Mouse (Mus musculus): ENCODE results near the gene Pld4.

Gene Pld4

GRCm38 (mm10) chr12:112760154-112760926, at the start of gene Pld4:
Gene Pld4 (plus strand): TSS chr12:112760655.
- in situ Hi-C loops (cut with MboI; ENCODE audit: low sequenced_read_pairs), result no loop called here

DNA sequence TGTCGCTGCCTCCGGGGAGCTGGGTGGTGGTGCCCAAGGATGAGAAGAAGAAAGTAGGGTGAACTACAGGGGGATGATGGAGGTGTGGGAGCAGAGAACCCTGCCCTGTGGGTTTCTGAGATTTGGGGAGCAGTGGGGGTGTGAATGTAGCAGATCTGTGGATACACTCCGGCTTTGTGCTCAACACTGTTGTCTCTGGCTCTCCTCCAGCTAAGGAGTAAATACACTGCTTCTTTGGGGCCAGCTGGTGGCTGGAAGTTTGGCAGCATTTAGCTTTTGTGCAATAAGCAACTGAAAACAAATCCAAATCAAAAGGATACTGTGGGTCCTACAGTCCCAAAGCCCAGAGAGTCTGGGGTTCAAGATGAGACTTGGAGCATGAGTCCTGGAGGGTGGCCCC, 46.5 kb upstream of the Pld4 start:
- in situ Hi-C loops (cut with MboI; ENCODE audit: low sequenced_read_pairs), result no loop called here

DNA sequence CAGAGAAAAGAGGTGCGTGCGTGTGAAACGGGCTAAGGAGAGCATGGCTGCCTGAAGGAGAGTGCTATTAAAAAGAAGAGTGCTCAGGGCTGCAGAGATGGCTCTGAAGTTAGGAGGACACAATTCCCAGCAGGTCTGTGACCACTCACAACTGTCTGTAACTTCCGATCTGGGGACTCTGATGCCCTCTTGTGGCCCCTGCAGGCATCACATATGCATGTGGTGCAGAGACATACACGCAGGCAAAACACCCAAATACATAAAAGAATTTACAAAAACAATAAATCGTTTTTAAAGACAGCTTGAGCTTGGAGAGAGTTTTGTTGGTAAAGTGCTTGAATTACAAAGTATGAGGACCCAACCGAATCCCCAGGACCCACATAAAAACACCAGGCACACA, 43.3 kb upstream of the Pld4 start:
- in situ Hi-C loops (cut with MboI; ENCODE audit: low sequenced_read_pairs), result no loop called here

GRCm38 (mm10) chr12:112718995-112719394, 41.5 kb upstream of the Pld4 start:
- in situ Hi-C loops (cut with MboI; ENCODE audit: low sequenced_read_pairs), result no loop called here

DNA sequence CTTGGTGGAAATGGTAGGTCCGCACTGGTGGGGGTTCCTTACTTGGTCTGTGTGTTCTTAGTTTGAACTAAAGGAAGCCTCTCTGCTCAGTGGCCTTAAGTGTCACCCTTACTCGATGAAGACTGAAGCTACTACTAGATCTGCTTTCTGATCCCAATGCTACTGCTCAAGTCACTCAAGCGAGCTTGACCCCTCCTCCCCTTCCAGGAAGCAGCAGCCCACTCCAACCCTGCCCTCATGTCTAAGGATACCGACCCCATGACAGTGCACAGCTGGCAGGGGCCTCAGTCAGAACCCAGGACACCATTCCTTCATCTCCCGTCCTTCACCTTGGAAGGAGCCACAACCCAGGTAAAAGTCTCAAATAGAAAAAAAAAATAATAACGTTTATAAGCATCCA, 40.2 kb upstream of the Pld4 start, which contains the start of gene Cep170b:
TSS of gene Cep170b (plus strand) at position 240 of the 400 bp plus-strand sequence.
- in situ Hi-C loops (cut with MboI; ENCODE audit: low sequenced_read_pairs), result no loop called here

GRCm38 (mm10) chr12:112720890-112721423, 39.5 kb upstream of the Pld4 start:
- in situ Hi-C loops (cut with MboI; ENCODE audit: low sequenced_read_pairs), result no loop called here

- in situ Hi-C loops (cut with MboI; ENCODE audit: low sequenced_read_pairs), result no loop called here
These were observed 38.8 kb upstream of the Pld4 start for GRCm38 (mm10) chr12:112721424-112722239.

DNA sequence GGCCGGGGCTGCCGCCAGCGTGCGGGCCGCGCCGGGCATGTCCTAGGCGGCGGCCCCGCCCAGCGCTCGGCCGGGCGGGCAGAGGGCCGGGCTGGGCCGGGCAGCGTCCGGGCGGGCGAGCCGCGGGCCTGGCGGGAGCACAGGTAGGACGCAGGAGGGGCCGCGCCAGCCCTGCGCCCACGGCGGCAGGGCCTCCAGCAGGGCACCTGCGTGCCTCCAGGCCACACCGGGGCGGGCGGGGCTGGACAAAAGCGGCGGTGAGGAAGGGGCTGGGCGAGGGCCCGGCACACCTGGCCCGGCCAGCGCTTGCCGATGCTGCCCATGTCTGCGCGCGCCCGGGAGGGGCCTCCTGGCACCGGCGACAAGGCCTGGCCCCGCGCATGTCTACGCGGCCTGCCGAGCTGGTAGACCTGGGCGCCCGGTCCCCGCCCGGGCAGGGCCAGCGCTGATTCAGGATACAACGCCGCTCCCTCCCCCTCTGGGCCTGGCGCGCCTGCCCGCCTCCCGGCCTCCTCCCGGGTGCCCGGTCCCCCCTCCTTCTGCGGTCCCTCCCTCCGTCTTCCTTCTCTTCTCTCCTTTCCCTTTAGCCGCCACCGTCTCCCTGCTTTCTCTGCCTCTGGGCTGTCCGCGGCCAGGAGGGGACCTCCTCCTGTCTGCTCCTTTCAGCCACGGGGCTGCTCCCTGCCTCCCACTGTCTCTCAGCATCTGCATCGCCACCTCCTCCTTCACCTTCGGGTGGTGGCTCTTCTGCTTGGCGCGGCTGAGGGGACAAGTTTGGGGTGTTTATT, 38.0 kb upstream of the Pld4 start:
- in situ Hi-C loops (cut with MboI; ENCODE audit: low sequenced_read_pairs), result no loop called here

DNA sequence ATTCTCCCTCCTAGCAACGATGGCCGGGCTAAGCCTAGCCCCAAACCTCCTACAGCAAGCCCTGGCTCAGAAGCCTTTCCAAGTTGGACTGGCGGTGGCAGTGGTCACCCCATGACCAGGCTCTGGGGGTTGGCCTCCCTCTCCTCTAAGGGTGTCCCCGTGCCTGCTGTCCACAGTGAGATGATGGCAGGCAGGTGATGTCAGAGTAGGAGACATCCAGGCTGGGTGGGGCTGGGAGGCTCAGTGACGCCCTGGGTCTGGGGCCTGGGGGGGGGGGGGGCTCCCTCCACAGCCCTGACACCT, 37.5 kb upstream of the Pld4 start:
- in situ Hi-C loops (cut with MboI; ENCODE audit: low sequenced_read_pairs), result no loop called here

GRCm38 (mm10) chr12:112723445-112723844, 37.0 kb upstream of the Pld4 start:
- in situ Hi-C loops (cut with MboI; ENCODE audit: low sequenced_read_pairs), result no loop called here

- in situ Hi-C loops (cut with MboI; ENCODE audit: low sequenced_read_pairs), result no loop called here
These were observed 36.2 kb upstream of the Pld4 start for GRCm38 (mm10) chr12:112724077-112724805.

- in situ Hi-C loops (cut with MboI; ENCODE audit: low sequenced_read_pairs), result no loop called here
These were observed 32.7 kb upstream of the Pld4 start for GRCm38 (mm10) chr12:112727801-112728200.

DNA sequence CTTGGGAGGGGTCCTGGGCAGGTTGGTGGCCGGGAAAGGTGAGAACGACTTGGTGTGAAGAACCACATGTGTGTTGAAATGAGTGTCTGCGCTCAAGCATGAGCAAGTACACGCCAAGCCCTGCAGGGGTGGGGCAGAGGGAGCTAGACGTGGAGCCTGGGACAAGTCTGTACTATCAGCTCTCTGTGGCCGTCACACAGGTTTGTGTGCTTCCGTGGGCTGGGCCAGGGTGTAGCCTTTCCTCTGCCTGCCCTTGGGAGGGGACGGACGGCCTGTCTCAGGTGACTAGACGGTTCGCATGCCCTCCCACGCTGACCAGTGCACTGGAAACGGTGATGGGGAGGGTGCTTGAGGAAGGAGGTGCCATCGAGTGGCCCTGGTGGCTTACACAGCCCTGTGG, 29.6 kb upstream of the Pld4 start:
- in situ Hi-C loops (cut with MboI; ENCODE audit: low sequenced_read_pairs), result no loop called here

GRCm38 (mm10) chr12:112732591-112732990, 27.9 kb upstream of the Pld4 start:
- in situ Hi-C loops (cut with MboI; ENCODE audit: low sequenced_read_pairs), result no loop called here

DNA sequence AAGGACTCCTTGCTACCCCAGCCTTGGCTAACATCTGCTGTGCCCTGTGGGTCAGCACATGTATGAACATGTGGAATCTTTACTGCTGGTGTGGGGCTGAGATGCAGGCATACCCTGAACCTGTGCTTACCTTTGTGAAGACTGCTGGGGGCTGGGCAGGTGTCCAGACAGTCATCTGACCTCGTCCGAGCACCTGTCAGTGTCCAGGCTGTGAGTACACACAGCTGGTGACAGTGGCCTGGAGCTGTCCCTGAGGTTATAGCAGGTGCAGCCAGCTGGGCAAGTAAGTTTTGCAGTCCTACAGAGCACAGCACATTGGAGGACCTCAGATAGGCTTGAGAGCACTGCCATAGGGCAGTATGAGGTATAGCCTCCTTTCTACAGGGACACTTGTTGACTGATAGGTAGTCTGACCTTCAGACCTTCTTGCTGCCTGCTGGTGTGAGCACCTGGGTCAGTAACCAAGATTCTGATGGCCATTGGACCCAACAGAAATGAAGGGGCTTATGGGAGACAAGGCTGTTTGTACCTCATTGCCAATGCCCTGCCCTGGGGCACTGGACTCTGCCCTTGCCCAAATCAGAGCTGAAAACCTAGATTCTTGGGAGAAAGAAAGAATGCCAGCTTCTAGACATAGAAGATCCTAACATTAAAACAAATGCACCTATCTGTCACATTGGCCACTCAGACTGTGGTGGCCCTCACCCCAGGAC, 26.2 kb upstream of the Pld4 start:
- in situ Hi-C loops (cut with MboI; ENCODE audit: low sequenced_read_pairs), result no loop called here

- in situ Hi-C loops (cut with MboI; ENCODE audit: low sequenced_read_pairs), result no loop called here
These were observed 25.4 kb upstream of the Pld4 start for GRCm38 (mm10) chr12:112734881-112735655.

DNA sequence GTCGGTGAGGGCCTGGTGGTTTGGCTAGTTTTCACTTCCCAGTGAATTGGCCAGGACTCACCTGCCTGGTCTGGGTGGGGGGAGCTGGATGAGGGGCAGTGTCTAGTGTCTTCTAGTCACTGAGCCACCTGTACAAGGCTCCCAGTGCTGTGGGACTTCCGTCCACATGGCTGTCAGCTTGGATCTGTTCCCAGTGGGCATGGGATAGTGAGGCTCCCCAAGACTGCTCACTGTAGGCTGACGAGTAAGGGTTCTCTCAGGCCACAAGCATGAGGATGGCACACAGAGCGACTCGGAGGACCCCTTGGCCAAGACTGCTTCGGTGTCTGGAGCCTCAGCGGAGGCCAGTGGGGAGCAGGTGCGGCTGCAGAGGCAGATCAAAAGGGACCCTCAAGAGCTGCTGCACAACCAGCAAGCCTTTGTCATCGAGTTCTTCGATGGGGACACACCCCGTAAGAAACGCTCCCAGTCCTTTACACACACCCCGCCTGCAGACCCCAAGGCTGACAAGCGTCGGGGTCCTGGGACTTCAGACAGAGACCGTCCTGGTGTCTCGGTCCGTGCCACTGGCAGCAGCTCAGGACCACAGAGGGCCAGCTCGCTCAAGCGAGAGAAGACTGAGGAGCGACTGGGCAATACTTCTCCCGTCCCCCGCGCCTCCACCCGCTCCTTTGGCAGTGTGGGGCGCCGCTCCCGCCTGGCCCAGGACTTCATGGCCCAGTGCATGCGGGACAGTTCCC, 24.4 kb upstream of the Pld4 start:
- in situ Hi-C loops (cut with MboI; ENCODE audit: low sequenced_read_pairs), result no loop called here

DNA sequence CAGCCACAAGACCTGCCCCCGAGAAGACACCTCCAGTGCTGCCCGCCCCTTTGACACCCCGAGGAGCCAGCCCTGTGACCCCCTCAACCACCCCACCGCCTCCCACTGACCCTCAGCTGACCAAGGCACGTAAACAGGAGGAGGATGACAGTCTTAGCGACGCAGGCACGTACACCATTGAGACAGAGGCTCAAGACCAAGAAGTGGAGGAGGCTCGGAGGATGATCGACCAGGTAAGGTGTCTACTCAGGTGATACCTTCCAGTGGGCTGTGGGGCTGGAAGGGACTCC, 23.9 kb upstream of the Pld4 start:
- in situ Hi-C loops (cut with MboI; ENCODE audit: low sequenced_read_pairs), result no loop called here

GRCm38 (mm10) chr12:112737081-112737480, 23.4 kb upstream of the Pld4 start:
- in situ Hi-C loops (cut with MboI; ENCODE audit: low sequenced_read_pairs), result no loop called here
